Mouse (Mus musculus) granulocyte monocyte progenitor cell, adult 5-6 weeks (primary cell): ENCODE data around the gene Plekhm1. TPM values are rescaled to one million over a fixed set of nuclear protein-coding genes. Genes with fewer than 3 reads are reported as not detected.
"Not testable (repeated sequence)": the region's sequence is repeated elsewhere in the genome, so short reads cannot be mapped to it uniquely, and the experiment has no call there.

ENCODE experiments used
- ATAC-seq: replicated peaks from 2 replicates; pipeline ENCODE4 v1.8.0; 2016; ENCODE audit warnings: mild to moderate bottlenecking, moderate TSS enrichment, inconsistent platforms; ENCODE audit not compliant: poor library complexity, severe bottlenecking
- total RNA-seq, 2 experiments: library from RNA; stranded (forward) in 1 of 2; stranded (reverse) in 1 of 2; fragments of 200-712, 200-1000 nt in 1 of 2; fragments of >200 nt in 1 of 2; fragmentation: Nextera tagmentation in 1 of 2; gene quantifications; 2 replicates each; pipeline ENCODE4 v1.2.3; 2014 to 2017

The Plekhm1 gene
- total RNA-seq (2014; fragmentation: Nextera tagmentation) (8.6 and 13.2 TPM in 2 replicates), total RNA-seq (2017) (3.9 and 4.8 TPM in 2 replicates)

DNA sequence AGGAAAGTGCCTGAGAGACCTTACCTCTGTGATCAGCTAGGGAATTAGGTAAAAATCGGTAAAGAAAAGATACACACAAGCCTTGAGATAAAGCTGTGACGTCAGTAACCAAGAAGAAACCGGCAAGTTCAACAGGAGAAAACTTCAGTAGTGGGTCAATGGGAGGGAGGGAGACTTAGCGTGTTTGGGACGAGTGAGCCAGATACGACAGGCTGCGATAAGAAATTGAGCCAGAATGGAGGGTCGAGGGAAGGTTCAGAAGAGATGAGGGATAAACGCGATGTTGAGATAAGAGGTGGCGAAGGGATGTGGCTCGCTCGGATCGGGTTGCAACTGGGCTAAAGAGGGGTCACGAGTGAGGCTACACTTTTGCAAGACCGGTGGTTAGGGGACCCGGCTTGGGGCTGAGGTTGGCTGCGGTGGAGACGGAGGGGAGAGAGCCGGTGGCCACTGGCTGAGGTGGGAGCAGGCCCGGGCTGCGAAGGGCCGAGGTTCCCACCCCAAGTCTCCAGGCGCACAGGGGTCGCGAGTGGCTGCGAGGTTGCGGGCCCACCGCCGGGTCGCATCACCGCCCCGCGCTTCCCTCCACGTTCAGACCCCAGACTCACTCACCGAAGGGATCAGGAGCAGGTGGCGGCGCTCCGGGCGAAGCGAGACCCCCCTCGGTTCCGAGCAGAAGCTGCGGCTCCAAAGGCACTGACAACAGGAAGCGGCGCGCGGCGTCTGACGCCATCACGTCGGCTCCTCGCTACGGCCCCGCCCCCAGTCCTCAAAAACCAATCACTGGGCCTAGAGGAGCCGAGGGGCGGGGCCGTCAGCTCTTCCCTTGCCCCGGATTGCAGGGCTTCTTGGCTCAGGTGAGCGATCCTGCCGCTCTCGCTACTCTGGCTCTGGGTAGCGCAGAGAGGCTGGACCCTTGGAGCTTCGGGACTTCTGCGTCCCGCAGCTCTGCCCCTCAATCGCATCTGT, at the start of gene Plekhm1:
Plekhm1 (minus strand) TSS at position 707 of the 969 bp plus-strand sequence.
- ATAC-seq, result peak; percentile 94

DNA sequence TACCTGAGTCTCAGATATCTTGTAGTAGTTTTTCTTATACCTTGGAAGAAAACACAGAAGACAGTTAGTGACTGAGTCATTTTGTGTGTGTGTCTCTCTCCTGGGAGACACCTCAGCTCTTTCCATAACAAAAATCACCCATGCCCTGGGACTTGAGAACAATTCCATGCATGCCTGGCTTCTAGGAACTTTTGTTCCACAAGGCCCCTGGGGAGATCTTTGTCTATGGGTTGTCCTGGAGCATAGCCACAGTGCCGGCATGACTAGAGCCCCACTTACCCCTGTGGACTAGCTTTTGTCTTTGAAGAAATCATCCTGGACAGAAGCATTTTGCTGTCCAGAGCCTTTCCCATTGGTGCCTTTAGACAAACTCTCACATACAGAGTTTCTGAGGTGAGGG, 38.6 kb upstream of the Plekhm1 start:
- not testable (repeated sequence) for ATAC-seq

DNA sequence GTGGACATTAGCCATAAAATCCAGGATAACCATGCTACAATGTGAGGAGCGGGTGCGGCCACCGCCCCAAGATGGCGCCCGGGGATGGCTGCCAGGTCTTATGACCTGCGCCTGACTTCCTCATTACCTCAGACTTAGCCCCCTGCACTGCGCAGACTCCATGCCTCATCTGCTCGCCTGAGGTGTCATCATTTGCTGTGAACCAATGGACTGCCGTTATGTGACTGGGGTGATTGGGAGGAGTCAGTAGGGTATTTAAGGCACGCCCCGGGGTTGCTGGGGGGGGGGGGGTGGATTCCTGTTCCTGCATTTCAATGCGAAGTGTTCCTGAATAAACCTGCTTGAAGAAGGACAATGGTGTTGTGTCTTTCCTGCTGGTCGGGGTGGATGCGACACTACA, 37.2 kb upstream of the Plekhm1 start:
- not testable (repeated sequence) for ATAC-seq

DNA sequence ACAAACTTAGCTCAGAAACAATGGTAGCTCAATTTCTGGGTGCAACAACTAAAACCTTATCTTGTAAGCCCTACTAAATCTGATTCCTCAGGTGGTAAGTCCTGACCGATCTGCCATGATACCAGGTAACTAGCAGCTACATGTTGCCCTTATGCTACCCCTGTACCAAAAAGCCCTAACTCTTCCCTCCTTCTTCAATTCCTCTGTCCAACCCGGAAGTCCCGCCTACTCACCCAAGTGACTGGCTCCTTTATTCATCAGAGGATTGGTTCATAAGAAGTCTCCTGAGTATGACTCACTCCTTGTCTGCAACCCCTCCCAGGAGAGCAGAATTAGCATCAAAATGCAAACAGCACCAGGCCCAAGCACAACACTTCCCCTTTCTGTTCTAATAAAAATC, 31.2 kb upstream of the Plekhm1 start:
- ATAC-seq, result 0 out of 2 replicates have a peak, but pooled peaks have one; percentile 20

DNA sequence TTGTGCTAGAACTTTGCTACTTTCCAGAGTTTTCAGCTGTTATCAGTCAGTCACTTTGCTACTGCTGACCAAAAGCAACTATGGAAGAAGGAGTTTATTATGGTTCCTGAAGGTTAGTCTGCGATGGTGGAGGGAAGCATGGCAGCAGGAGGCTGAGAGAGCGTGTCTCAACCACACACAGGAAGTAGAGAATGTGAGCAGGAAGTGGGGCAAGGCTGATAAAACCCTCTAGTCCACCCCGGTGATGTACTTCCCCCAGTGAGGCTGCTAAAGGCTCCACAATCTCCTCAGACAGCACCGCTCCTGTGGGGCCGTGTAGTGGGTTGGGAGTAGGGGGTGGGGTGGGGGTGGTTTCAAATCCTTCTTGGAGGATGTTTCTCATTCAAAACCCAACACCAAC, 23.8 kb upstream of the Plekhm1 start:
- peak; percentile 99 for ATAC-seq

DNA sequence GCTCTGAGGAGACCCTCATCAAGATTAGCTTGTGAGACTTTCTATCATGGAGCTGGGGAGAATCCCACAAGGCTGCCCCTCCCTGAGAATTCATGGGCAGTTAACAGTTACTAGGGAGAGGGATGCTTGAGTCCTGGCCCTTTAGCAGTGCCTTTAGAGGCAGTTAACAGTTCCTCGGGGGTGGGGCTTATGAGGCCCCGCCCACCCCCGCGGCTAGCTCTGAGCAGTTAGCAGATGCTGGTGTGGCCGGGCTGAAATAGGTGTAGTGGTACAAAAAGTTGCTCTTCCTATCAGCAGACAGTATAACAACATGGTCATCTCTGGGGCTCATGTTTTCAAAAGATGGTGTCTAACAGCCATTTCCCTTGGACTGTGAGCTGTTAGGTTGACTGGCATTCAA, 12.5 kb upstream of the Plekhm1 start:
- ATAC-seq, result 0 out of 2 replicates have a peak, but pooled peaks have one; percentile 35

DNA sequence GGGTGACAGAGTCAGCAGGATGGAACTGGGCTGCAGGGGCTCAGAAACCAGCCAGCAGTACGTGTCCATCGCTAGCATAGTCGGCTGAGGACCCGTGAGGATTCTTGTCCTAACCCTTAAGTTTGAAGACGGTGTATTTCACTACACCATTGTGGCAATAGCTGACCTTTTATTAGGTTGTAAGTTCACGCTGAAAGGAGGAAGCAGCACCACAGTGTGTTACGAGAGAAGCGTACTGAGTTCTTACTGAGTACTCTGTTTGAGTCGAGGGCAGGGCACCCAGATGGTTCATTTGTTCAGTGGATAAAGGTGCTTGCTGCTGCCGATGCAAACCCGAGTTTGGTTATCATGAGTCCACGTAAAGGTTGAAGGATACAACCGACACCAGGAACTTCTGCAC, 7.2 kb upstream of the Plekhm1 start:
- peak; percentile 29; the same call in 1 of the 2 replicates for ATAC-seq

DNA sequence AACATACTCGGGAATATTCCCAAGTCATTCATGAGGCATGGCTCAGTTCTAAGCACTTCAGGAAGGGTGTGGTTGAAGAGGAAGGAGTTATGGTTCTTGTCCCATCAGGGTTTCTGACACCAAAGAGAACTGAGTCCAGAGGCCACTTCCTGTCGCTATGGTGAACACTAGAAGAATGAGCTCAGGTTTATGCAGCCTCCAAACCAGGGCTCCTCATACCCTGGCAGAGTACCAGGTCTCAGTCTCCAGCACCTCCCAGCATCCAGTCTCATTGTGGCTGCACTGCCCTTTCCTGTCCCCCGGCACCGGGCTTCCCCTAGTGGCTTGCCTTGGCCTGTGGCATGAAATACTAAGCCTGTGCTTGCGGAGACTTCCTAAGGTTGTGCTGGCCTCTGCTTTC, 6.7 kb upstream of the Plekhm1 start:
- ATAC-seq, result peak; percentile 61

DNA sequence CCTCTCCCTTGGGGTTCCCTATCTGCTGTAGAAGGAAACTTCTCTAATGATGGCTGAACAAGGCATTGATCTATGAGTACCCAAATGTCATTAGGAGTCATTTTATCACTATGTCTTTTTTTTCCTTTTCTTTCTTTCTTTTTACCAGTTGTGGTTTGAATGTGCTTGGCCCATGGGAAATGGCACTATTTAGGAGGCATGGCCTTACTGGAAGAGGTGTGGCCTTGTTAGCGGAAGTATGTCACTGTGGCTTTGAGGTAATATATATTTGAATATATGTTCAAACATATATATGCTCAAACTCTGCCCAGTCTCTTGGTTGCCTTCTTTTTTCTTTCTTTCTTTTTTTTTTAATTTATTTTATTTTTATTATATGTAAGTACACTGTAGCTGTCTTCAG, 1.0 kb upstream of the Plekhm1 start:
- ATAC-seq, result no peak

DNA sequence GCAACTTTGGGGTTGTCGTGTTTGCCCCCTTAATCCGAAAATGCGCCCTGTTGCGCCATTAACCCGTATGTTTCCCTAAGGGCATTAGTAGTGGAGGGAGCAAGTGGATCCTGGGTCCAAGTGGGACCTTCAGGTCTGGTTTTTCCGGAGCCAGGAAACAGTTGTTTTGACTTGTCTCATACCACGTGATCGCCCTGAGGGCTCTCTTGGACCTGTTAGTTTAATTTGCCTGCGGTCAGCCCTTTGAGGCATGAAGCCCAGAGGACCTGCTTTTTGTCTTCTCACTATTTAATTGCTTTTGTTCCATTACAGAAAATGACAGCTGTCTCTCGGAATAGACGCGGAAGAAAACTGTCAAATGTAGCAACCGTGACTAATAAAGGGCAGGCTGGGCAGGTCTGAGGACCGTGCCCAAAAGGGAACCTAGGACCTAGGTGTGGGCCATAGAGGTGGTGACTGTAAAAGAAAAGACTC, 500 bp upstream of the Plekhm1 start:
- ATAC-seq, result no peak; the same call in 1 of the 2 replicates

DNA sequence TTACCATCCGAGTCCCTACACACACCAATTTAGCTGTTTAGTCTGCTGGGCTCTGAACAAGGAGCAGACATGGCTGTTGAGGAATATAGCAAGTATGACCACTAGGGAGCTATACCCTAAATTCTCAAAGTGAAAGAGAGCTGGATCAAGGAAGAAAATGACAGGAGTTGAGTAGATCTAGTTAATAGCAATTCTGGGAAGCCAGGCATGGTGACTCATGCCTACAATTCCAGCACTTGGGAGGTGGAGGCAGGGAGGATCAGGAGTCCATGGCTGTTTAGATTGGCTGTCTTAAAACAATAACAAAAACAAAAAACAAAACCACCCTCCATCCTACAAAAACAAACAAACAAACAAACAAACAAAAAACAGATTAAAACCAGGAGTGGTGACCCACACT, 1.2 kb downstream of the Plekhm1 start:
- ATAC-seq, result no peak

DNA sequence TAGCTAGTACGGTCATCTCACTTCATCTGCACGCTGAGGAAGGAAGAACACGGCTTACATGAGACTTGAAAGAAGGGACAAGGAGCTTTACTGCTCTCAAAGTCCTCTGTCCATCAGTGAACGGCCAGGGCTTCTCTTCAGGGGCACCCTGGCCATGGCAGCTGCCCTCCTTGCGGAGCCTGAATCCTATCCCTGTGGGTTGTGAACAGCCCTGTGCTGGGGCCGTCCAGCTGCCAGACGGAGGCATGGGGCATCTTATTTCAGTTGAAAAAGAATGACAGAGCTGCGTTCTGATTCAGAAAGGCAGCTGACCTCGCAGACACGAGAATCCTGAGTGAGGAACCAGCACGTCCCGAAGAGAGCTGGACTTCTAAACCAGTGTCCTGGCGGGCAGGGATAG, 3.6 kb downstream of the Plekhm1 start:
- ATAC-seq, result no peak

DNA sequence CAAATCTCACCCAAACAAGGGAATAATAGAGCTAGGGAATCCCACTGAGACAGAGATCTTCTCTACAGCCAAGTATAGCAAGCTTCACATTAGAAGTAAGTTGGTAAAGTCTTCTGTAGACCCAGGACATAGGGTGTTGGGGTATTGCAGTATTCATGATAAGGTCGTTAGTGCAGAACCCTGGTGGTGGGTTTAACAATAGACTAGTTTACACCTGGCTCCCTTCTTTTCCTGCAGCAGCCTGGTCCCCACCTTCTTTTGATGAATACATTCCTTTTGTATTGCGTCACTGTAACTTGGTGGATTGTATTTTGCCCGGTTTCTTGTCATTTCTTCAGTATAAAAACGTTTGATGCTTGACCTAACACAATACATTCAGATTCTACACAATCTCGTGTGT, 5.4 kb downstream of the Plekhm1 start:
- ATAC-seq, result not testable (repeated sequence)

DNA sequence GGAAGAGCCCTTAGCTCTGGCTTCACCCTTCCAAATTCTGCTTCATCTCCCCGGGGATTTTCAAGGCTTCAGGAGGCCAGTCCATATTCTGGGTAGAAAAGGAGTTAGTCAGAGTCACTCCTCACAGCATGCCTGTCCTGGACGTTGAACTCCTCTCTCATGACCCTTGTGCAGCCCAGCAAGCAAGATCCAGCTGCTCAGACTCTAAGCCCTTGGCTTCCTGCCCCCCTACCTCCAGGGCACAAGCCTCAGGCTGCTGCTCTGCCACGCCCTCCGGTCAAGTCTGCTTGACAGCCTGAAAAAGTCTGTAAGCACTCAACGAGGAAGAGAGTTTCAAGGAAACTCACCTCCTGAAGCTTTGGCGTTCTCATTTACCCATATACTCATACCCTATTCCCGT, 5.9 kb downstream of the Plekhm1 start:
- no peak for ATAC-seq

DNA sequence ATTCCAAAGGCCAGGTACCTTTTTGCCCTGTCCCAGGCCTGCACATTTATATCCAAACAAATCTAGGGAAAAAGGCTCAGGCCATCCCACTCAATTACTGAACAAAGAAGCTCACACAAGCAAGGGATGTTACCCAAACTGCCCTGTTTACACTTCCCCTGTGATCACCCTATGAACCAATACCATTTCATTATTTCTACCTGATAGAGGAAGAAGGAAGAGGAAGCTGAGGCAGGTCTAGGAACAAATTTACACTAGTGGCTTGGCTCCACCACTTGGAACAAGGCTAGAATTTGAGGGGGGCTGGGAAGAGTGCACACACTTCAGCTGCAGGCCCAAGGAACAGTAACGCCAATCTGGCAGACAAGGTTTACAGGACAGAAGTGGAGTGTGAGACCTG, 6.7 kb downstream of the Plekhm1 start:
- ATAC-seq, result peak; percentile 53

DNA sequence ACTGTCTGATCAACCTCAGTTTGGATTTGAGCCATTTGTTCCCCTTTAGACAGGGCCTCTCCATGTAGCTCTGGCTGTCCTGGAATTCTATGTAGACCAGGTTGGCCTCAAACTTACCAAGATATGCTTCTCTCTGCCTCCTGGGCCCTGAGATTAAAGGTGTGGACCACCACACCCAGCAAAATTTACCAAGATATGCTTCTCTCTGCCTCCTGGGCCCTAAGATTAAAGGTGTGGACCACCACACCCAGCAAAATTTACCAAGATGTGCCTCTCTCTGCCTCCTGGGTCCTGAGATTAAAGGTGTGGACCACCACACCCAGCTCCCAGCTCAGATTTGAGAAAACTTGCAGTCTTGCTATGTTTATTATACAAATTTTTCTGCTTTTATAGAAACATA, 7.9 kb downstream of the Plekhm1 start:
- ATAC-seq, result no peak

DNA sequence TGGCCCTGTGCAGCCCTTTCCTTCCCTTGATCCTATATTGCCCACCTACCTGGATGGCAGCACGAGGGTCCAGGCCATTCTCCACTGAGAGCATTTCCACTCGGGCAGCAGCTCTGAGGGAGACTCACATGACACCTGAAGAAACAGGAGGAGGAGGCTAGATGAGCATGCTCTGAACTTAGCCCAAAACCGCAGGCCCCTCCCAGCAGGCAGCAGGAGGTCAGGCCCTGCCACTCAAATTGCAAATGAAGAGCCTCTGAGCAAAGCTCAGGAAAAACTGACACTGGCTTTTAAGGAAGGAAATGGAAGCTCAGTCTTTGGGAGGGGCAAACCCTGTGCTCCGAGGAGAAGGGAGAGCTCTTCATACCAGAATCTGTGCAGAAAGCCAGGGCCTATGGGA, 8.7 kb downstream of the Plekhm1 start:
- ATAC-seq, result peak; percentile 41

DNA sequence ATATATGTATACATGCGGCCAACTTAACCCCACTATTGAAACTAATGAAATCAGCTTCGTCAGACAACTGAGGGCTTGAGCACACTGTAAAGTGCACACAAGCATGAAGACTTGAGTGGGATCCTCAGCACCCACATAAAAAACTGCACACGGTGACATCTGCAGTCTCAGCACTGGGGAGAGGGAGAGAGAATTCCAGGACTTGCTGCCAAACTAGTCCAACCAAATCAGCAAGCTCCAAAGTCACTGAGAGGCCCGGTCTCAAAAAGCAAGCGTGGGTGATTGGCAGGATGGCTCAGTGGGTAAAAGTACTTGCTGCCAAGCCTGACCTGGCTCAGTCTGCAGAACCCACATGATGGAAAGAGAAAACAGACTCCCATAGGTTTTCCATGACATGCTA, 9.7 kb downstream of the Plekhm1 start:
- no peak for ATAC-seq

DNA sequence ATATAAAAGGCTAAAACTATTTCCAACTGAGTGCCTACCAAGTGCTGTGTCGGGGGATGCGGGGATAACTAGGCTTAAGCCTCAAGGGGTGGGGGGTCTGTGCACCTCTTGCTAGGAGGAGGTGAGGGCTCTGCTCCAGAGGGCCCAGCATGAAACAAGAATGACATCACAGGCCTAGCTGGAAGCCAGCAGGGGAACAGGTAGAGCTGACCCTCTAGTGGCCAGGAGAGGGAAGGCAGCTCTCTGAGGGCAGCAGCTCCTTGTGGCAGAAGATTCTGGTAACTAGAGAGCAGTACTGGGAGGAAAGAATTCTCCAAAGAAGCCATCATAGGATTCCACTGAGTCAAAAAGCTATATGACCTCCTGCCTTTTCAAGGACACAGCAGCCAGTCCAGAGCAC, 10.3 kb downstream of the Plekhm1 start:
- peak; percentile 24; the same call in 1 of the 2 replicates for ATAC-seq

DNA sequence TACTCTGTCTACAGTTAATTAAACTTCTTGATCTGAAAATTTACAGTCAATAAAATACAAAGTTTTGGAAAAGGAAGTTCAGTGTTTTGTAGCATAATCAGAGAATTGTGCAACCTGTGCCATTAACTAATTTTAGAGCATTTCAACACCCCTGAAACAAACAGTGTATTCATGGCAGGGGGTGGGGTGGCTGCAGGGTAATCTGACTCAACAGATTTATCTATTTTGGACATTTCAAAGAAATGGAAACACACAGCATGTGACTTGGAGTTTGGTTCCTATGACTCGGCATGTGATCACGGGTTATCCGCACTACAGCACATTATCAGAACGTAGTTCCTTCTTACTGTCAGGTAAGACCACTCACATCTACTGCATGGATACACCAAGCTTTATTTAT, 12.5 kb downstream of the Plekhm1 start:
- peak; percentile 92 for ATAC-seq

DNA sequence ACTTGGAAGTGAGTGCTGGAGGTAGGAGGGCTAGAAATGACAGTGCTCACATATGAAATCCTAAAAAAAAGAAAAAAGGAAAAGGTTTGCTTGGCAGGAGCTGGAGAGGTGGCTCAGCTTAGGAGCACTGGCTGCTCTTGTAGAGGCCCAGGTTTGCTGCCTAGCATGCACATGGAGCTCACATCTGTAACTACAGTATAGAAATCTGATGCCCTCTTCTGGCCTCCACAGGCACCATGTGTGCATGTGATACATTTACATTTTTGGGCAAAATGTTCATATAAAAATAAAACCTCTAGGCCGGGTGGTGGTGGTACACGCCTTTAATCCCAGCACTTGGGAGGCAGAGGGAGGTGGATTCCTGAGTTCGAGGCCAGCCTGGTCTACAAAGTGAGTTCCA, 13.4 kb downstream of the Plekhm1 start:
- ATAC-seq, result no peak

DNA sequence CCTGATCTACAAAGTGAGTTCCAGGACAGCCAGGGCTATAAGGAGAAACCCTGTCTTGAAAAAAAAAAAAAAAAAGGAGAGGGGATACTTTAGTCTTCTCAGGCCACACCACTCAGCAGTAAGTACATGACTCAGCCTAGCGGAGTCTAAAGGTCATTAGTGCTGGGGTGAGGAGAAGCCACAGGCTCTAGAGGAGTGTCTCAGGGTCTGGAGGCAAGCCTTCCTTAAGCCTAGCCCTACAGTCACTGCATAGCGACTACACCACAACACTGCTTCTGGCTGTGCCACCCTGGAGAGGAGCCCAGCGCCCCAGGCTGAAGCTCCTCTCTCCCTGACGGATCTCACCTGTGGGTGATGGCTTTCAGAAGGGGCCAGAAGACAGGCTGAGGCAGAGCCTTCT, 15.8 kb downstream of the Plekhm1 start:
- no peak for ATAC-seq
